Mouse (Mus musculus) heart, embryonic 13.5 days (tissue): ENCODE measurements at regions not wholly inside any gene's neighbourhood (a gene's known extent, or its start where the extent isn't known, plus 50 kb on each side); places are given as distances from the start of the nearest gene placed in this dataset.

Experiments
- ATAC-seq: fragments of 200-750 bp; cut with Nextera tagmentation; 2 replicates; pipeline ENCODE4 v1.8.0; 2017; ENCODE audit warnings: moderate TSS enrichment; ENCODE audit not compliant: insufficient number of reproducible peaks, low FRiP score, low TSS enrichment; ENCODE audit errors: extremely low read depth
- H3K27ac ChIP-seq: fragments of 300-500 bp; sonication (generic); replicated peaks from 2 replicates; pipeline ENCODE4 v1.5.1; 2015; ENCODE audit warnings: moderate library complexity, mild to moderate bottlenecking, inconsistent platforms
- H3K27me3 ChIP-seq: fragments of 300-500 bp; sonication (generic); replicated peaks from 2 replicates; pipeline ENCODE4 v1.6.1; 2015; ENCODE audit warnings: mild to moderate bottlenecking, inconsistent platforms
- H3K36me3 ChIP-seq: fragments of 300-500 bp; sonication (generic); 2 replicates; pipeline ENCODE4 v1.6.1; 2015; ENCODE audit warnings: mild to moderate bottlenecking, inconsistent platforms
- H3K4me1 ChIP-seq: fragments of 300-500 bp; sonication (generic); 2 replicates; pipeline ENCODE4 v1.6.1; 2015; ENCODE audit warnings: inconsistent platforms
- H3K4me2 ChIP-seq: fragments of 300-500 bp; sonication (generic); 2 replicates; pipeline ENCODE4 v1.6.1; 2015; ENCODE audit warnings: inconsistent platforms, mild to moderate bottlenecking, moderate library complexity
- H3K4me3 ChIP-seq: fragments of 300-500 bp; sonication (generic); 2 replicates; pipeline ENCODE4 v1.5.1; 2015; ENCODE audit warnings: moderate library complexity, mild to moderate bottlenecking, inconsistent platforms
- H3K9ac ChIP-seq: fragments of 300-500 bp; sonication (generic); 2 replicates; pipeline ENCODE4 v1.6.1; 2015; ENCODE audit warnings: inconsistent platforms, mild to moderate bottlenecking, moderate library complexity
- H3K9me3 ChIP-seq: fragments of 300-500 bp; sonication (generic); 2 replicates; pipeline ENCODE4 v1.6.1; 2016; ENCODE audit warnings: inconsistent platforms
- WGBS: fragments of 180-500 bp; shearing (Covaris S2); methylation state at CpG from one replicate; pipeline ENCODE4 v1.1.7; 2015; ENCODE audit warnings: mixed read lengths; 5-methylcytosine and 5-hydroxymethylcytosine counted together

DNA sequence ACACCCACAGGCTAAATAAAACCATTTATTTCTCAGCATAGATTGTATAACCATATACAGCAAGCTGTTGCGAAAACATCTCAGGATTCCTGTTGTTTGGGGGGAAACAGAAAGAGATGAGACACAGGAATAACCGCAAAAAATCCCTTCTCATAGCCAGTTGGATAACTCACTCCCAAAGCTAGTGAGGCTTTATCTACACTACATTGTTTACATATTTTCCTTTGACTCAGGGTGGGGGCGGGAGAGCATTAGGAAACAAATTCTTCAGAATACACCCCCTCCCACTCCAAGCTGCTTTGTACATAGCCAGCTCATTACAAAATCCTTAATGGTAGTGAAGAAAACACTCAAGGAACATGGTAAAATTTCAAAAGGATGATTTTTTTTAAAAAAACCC is 170.1 kb upstream of the Adamts9 start:
- H3K36me3 ChIP-seq: no peaks in the 10 kb centered on the region
- no peak overlapping the region for H3K4me3 ChIP-seq
- H3K4me2 ChIP-seq: no peak overlapping the region
- WGBS: 64% methylated on average over 3 of the region's 3 CpGs
- H3K27ac ChIP-seq: no peak overlapping the region
- ATAC-seq: no peak
- no peaks in the 10 kb centered on the region for H3K27me3 ChIP-seq
- no peak overlapping the region for H3K9ac ChIP-seq
- peaks cover 9% of the 10 kb centered on the region for H3K4me1 ChIP-seq
- no peaks in the 10 kb centered on the region for H3K9me3 ChIP-seq

DNA sequence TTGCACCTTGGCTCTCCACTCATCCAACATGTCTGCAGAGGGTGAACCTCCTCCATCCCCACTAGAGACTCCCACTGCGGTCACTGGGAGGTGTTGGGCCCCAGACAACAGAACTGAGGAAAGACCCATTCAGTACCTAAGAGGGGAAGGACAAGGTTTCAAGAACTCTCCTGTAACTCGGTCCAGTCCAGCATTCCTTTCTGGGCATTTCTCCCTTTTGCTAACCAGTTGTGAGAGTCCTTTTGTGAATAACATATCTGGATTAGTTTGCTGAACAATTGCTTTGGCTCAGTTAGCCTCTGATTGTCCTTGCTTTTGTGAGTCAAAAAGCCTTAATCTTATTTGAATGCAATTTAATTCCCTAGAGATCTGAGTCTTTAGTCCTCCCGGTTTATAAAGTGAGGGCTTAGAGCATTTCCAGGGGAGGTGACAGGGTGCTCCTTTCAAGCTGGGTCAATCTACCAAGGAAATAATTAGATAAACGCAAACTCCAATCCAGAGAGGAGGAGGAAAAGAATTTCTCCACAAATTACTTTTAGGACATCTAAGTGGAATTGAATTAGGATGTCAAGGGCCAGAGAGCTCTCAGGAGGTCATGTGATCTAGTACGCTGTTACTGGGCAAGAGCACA is 151.6 kb upstream of the Adamts9 start:
- ATAC-seq: no peak
- 60% methylated on average over 5 of the region's 5 CpGs for WGBS
- no peaks in the 10 kb centered on the region for H3K36me3 ChIP-seq
- H3K27ac ChIP-seq: no peak overlapping the region
- H3K4me1 ChIP-seq: no peaks in the 10 kb centered on the region
- no peak overlapping the region for H3K4me2 ChIP-seq
- H3K4me3 ChIP-seq: no peak overlapping the region
- no peaks in the 10 kb centered on the region for H3K9me3 ChIP-seq
- H3K9ac ChIP-seq: no peak overlapping the region
- no peaks in the 10 kb centered on the region for H3K27me3 ChIP-seq

- no peak for ATAC-seq
- Histone ChIP-seq H3K27me3 (no peaks in the 10 kb centered on the region), H3K4me1 (no peaks in the 10 kb centered on the region), H3K9me3 (no peaks in the 10 kb centered on the region), H3K4me3 (no peak overlapping the region), H3K36me3 (no peaks in the 10 kb centered on the region), H3K4me2 (no peak overlapping the region), H3K9ac (no peak overlapping the region), H3K27ac (no peak overlapping the region)
- 74% methylated on average over 2 of the region's 2 CpGs for WGBS
These were observed 150.5 kb upstream of the Adamts9 start for GRCm38 (mm10) chr6:93093770-93094169.

DNA sequence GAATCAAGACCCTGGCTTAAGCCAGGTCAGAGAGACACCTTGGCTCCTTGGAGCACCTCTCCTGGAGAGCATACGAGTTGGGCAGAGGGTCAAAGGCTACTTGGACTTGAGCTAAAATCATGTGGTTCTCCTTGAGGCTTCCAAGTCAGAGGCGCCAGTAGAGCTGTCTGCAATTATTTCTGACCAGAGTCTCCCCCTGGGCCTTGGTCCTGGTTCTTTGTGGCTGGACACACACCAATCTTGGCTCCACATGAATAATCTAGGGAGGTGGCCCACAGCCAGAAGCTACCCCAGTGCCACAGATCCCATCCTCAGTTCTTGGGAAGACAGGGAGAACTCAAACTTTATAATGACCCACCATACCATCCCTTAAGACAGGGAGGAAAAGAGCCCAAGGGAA is 144.0 kb upstream of the Adamts9 start:
- H3K4me1 ChIP-seq: no peaks in the 10 kb centered on the region
- H3K36me3 ChIP-seq: no peaks in the 10 kb centered on the region
- H3K27ac ChIP-seq: no peak overlapping the region
- H3K4me3 ChIP-seq: no peak overlapping the region
- no peaks in the 10 kb centered on the region for H3K9me3 ChIP-seq
- H3K9ac ChIP-seq: no peak overlapping the region
- ATAC-seq: no peak
- 79% methylated on average over 2 of the region's 2 CpGs for WGBS
- H3K4me2 ChIP-seq: no peak overlapping the region
- H3K27me3 ChIP-seq: no peaks in the 10 kb centered on the region

- Histone ChIP-seq H3K9ac (no peak overlapping the region), H3K36me3 (no peaks in the 10 kb centered on the region), H3K4me2 (no peak overlapping the region), H3K27ac (no peak overlapping the region), H3K27me3 (no peaks in the 10 kb centered on the region), H3K9me3 (no peaks in the 10 kb centered on the region), H3K4me1 (no peaks in the 10 kb centered on the region), H3K4me3 (no peak overlapping the region)
- 79% methylated on average over 1 of the region's 1 CpGs for WGBS
- ATAC-seq: no peak
These were observed 141.0 kb upstream of the Adamts9 start for GRCm38 (mm10) chr6:93084286-93084685.

DNA sequence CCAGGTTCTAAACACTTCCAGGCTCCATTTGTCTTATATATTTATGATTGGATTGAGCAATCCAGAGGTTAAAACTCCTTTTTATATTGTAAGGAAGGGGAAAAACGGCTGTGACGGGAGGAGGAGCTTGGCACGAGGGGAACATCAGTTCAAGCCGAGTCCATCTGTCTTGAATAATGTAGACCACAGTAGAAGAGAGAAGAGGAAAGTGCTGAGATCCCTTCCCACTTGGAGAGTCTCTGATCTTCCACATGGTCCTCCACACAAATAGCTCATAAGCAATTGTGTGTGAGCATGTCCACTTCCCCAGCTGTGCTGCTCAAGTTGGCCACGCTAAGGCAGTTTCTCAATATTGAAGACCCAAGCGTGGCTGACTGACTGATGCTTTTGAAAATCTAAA is 140.4 kb upstream of the Adamts9 start:
- 79% methylated on average over 6 of the region's 6 CpGs for WGBS
- H3K4me3 ChIP-seq: no peak overlapping the region
- H3K4me2 ChIP-seq: no peak overlapping the region
- H3K36me3 ChIP-seq: no peaks in the 10 kb centered on the region
- no peak overlapping the region for H3K9ac ChIP-seq
- no peak overlapping the region for H3K27ac ChIP-seq
- H3K4me1 ChIP-seq: no peaks in the 10 kb centered on the region
- H3K27me3 ChIP-seq: no peaks in the 10 kb centered on the region
- ATAC-seq: no peak
- H3K9me3 ChIP-seq: no peaks in the 10 kb centered on the region

GRCm38 (mm10) chr6:93082205-93082604 is 138.9 kb upstream of the Adamts9 start:
- no peak for ATAC-seq

DNA sequence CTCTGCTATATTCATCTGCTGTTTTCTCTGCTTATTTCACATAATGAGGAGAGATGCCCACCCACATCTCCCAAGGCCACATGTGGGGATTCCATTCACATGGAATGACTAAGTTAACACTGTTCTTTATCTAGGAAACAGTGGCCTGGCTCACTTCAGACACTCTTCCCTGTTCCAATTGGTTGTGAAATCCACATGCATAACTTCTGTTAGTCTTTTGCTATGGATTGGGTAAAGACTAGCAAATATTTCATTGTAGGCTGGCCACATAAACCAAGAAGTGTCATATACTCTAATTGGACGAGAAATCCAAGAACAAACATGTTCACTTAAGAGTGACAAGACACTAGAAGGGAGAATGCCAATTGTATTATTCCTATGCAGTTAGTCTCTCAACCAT is 133.4 kb upstream of the Adamts9 start:
- Histone ChIP-seq H3K36me3 (no peaks in the 10 kb centered on the region), H3K4me3 (no peak overlapping the region), H3K9ac (no peak overlapping the region), H3K27me3 (no peaks in the 10 kb centered on the region), H3K4me2 (no peak overlapping the region), H3K9me3 (no peaks in the 10 kb centered on the region), H3K27ac (no peak overlapping the region), H3K4me1 (peaks cover 14% of the 10 kb centered on the region)
- ATAC-seq: no peak
- WGBS: 77% methylated on average over 1 of the region's 1 CpGs

More at GRCm38 (mm10) chr6:93082205-93082604, 138.9 kb upstream of the Adamts9 start:
- no peaks in the 10 kb centered on the region for H3K27me3 ChIP-seq
- no peaks in the 10 kb centered on the region for H3K4me1 ChIP-seq
- whole genome bisulfite sequencing: 70% methylated on average over 4 of the region's 4 CpGs
- no peaks in the 10 kb centered on the region for H3K36me3 ChIP-seq
- no peak overlapping the region for H3K27ac ChIP-seq
- H3K4me3 ChIP-seq: no peak overlapping the region
- H3K4me2 ChIP-seq: no peak overlapping the region
- no peak overlapping the region for H3K9ac ChIP-seq
- H3K9me3 ChIP-seq: no peaks in the 10 kb centered on the region

GRCm38 (mm10) chr6:93075867-93076266 is 132.6 kb upstream of the Adamts9 start:
- H3K36me3 ChIP-seq: no peaks in the 10 kb centered on the region
- no peak overlapping the region for H3K4me2 ChIP-seq
- WGBS: 47% methylated on average over 5 of the region's 5 CpGs
- H3K4me1 ChIP-seq: peaks cover 14% of the 10 kb centered on the region
- no peak overlapping the region for H3K9ac ChIP-seq
- no peaks in the 10 kb centered on the region for H3K9me3 ChIP-seq
- no peak overlapping the region for H3K4me3 ChIP-seq
- no peaks in the 10 kb centered on the region for H3K27me3 ChIP-seq
- H3K27ac ChIP-seq: no peak overlapping the region
- no peak for ATAC-seq

- Histone ChIP-seq H3K4me3 (no peak overlapping the region), H3K4me2 (no peak overlapping the region), H3K9ac (no peak overlapping the region), H3K27ac (no peak overlapping the region), H3K27me3 (no peaks in the 10 kb centered on the region), H3K4me1 (peaks cover 14% of the 10 kb centered on the region), H3K36me3 (no peaks in the 10 kb centered on the region), H3K9me3 (no peaks in the 10 kb centered on the region)
- no peak for ATAC-seq
- WGBS: 47% methylated on average over 4 of the region's 4 CpGs
These were observed 131.7 kb upstream of the Adamts9 start for GRCm38 (mm10) chr6:93075011-93075410.

DNA sequence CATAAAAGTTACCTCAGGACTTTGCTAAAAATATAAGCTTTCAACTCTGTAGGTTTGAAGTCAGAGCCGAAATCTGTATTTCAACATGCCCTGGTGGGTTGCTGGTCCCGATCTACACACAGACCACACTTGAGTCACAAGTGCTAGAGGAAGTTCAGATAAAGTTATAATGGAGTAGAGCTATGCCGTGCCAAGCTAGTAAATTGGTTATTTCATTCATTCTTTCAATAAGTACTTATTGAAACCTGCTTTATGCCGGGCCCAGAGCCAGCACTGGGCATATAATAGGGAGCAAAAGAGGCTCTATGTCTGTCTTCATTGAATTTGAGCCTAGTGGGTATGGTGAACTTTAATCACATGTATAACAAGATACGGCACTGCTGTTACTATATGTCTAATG is 127.6 kb upstream of the Adamts9 start:
- no peak overlapping the region for H3K9ac ChIP-seq
- H3K4me3 ChIP-seq: no peak overlapping the region
- H3K4me1 ChIP-seq: peaks cover 23% of the 10 kb centered on the region
- no peak for ATAC-seq
- WGBS: 67% methylated on average over 5 of the region's 5 CpGs
- H3K27me3 ChIP-seq: no peaks in the 10 kb centered on the region
- no peak overlapping the region for H3K27ac ChIP-seq
- H3K9me3 ChIP-seq: no peaks in the 10 kb centered on the region
- no peak overlapping the region for H3K4me2 ChIP-seq
- no peaks in the 10 kb centered on the region for H3K36me3 ChIP-seq

DNA sequence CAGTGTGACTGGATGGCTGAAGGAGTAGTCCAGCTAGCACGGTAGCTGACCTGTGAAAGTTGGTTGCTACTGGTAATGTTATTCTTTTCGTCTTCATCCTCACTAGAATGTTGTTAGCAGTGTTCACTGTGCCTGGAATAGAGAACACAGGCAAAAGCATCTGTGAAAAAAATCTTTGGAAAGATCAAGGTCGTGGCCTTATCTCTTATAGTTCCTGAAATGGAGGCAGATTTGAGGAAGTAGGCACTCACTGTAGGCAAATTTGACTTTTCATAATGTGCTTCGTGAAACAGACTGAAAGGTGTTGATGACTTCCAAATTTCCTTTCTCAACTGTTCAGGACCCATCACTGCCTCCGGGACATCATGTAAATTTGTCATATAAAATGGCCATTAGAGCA is 124.5 kb upstream of the Adamts9 start:
- H3K9me3 ChIP-seq: no peaks in the 10 kb centered on the region
- no peak for ATAC-seq
- 76% methylated on average over 5 of the region's 5 CpGs for WGBS
- H3K27ac ChIP-seq: no peak overlapping the region
- no peaks in the 10 kb centered on the region for H3K36me3 ChIP-seq
- H3K27me3 ChIP-seq: no peaks in the 10 kb centered on the region
- no peak overlapping the region for H3K4me3 ChIP-seq
- H3K4me1 ChIP-seq: peaks cover 24% of the 10 kb centered on the region
- H3K9ac ChIP-seq: no peak overlapping the region
- no peak overlapping the region for H3K4me2 ChIP-seq
